Mouse (Mus musculus): ENCODE measurements around the gene Arl3.
A peak's percentile ranks its signal among the peaks of the same experiment; 100 is the strongest.

DNA sequence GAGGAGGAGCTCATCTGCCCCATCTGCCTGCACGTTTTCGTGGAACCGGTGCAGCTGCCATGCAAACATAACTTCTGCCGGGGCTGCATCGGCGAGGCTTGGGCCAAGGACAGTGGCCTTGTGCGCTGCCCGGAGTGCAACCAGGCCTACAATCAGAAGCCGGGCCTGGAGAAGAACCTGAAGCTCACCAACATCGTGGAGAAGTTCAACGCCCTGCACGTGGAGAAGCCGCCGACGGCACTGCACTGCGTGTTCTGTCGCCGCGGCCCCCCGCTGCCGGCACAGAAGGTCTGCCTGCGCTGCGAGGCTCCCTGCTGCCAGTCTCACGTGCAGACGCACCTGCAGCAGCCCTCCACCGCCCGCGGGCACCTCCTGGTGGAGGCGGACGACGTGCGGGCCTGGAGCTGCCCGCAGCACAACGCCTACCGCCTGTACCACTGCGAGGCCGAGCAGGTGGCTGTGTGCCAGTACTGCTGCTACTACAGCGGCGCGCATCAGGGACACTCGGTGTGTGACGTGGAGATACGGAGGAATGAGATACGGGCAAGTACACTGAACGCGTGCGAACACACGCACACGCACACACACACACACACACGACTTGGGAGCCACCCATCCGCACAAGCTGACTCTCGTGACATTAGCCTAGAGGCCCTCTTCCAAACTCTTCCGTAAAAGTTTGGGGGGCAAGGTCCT is 70.4 kb downstream of the Arl3 start:
- peak; percentile 48 for TF ChIP-seq POLR2A (IDR thresholded peaks at IDR 0.05; ENCODE audit: low read depth, low read length)
- TF ChIP-seq CTCF (IDR thresholded peaks at IDR 0.05; ENCODE audit: extremely low read depth, insufficient read depth, insufficient read length, insufficient replicate concordance): peak; percentile 42; the same call in 1 of the 2 replicates
